Mouse (Mus musculus) neural tube, embryonic 11.5 days (tissue): ENCODE results near the gene Gm884. TPM values are rescaled to one million over a fixed set of nuclear protein-coding genes. Genes with fewer than 3 reads are reported as not detected.

Source experiments
- ATAC-seq: fragments of 200-750 bp; cut with Nextera tagmentation; 2 replicates; pipeline ENCODE4 v1.8.0; 2017; ENCODE audit warnings: moderate number of reproducible peaks, mild to moderate bottlenecking, moderate TSS enrichment, moderate library complexity; ENCODE audit not compliant: insufficient read depth, low FRiP score, low TSS enrichment
- DNase-seq: peaks from one replicate; pipeline ENCODE4 v3.0.0-alpha.2; 2015; ENCODE audit warnings: low spot score
- H3K27ac ChIP-seq: fragments of 300-500 bp; sonication (generic); 2 replicates; pipeline ENCODE4 v1.5.1; 2014; ENCODE audit warnings: low read depth, mild to moderate bottlenecking, low read length
- H3K27me3 ChIP-seq: fragments of 300-500 bp; sonication (generic); 2 replicates; pipeline ENCODE4 v1.6.1; 2014; ENCODE audit warnings: mild to moderate bottlenecking, low read length, mixed read lengths; ENCODE audit not compliant: control insufficient read depth, insufficient read depth
- H3K36me3 ChIP-seq: fragments of 300-500 bp; sonication (generic); 2 replicates; pipeline ENCODE4 v1.6.1; 2014; ENCODE audit warnings: mild to moderate bottlenecking, low read length, moderate library complexity, mixed read lengths; ENCODE audit not compliant: control insufficient read depth, insufficient read depth
- H3K4me1 ChIP-seq: fragments of 300-500 bp; sonication (generic); 2 replicates; pipeline ENCODE4 v1.6.1; 2014; ENCODE audit warnings: low read length, mixed read lengths; ENCODE audit not compliant: control insufficient read depth, insufficient read depth
- H3K4me2 ChIP-seq: fragments of 300-500 bp; sonication (generic); 2 replicates; pipeline ENCODE4 v1.6.1; 2014; ENCODE audit warnings: low read depth, mild to moderate bottlenecking, moderate library complexity
- H3K4me3 ChIP-seq: fragments of 300-500 bp; sonication (generic); 2 replicates; pipeline ENCODE4 v1.5.1; 2014; ENCODE audit warnings: low read depth, low read length
- H3K9ac ChIP-seq: fragments of 300-500 bp; sonication (generic); 2 replicates; pipeline ENCODE4 v1.6.1; 2014; ENCODE audit warnings: mild to moderate bottlenecking, low read length
- H3K9me3 ChIP-seq: fragments of 300-500 bp; sonication (generic); 2 replicates; pipeline ENCODE4 v1.6.1; 2016; ENCODE audit warnings: low read length; ENCODE audit not compliant: control insufficient read depth
- WGBS: fragments of 180-500 bp; shearing (Covaris S2); extraction: QIAGEN DNeasy Blood & Tissue Kit; methylation state at CpG from one replicate; pipeline ENCODE4 v1.1.7; 2014; 5-methylcytosine and 5-hydroxymethylcytosine counted together
- polyA plus RNA-seq: library from polyadenylated mRNA; unstranded; fragments of >200 nt; fragmentation: Nextera tagmentation; extraction: Ambion mirVana; gene quantifications from 2 replicates; pipeline ENCODE4 v1.2.1, GENCODE M21; 2014

Gm884 gene
- polyA plus RNA-seq: not detected in 2 replicates

DNA sequence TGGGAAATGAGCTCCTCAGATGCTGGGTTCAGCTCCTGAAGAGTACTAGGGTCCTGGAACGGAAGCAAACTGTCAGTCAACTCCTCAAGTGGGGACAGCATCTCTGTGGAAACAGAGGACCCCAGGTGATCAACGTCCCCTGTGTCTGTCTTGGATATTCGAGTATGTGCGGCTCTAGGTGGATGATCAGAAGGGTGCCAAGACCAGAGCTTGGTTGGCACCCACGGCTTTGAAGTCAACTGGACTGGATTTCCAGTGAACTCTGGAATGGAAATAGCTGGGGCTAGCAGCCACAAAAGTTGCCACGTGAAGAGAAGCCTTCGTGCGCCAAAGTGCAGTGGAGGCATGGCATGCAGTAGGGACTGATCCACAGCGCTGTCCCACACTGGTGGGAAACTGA, at the start of gene Gm884:
Gene Gm884 (minus strand): TSS at position 101 of the 400 bp plus-strand sequence.
- H3K4me3 ChIP-seq: no peak within 1 kb of the TSS
- H3K9ac ChIP-seq: no peak within 1 kb of the TSS
- ATAC-seq (no peak), DNase-seq (no peak)
- H3K36me3 ChIP-seq: no peaks in the 10 kb centered on the region
- 86% methylated on average over 9 of the region's 9 CpGs for WGBS
- H3K4me1 ChIP-seq: no peaks in the 10 kb centered on the region
- H3K27me3 ChIP-seq: no peaks in the 10 kb centered on the region
- no peaks in the 10 kb centered on the region for H3K9me3 ChIP-seq
- no peak within 1 kb of the TSS for H3K27ac ChIP-seq
- H3K4me2 ChIP-seq: no peak within 1 kb of the TSS

DNA sequence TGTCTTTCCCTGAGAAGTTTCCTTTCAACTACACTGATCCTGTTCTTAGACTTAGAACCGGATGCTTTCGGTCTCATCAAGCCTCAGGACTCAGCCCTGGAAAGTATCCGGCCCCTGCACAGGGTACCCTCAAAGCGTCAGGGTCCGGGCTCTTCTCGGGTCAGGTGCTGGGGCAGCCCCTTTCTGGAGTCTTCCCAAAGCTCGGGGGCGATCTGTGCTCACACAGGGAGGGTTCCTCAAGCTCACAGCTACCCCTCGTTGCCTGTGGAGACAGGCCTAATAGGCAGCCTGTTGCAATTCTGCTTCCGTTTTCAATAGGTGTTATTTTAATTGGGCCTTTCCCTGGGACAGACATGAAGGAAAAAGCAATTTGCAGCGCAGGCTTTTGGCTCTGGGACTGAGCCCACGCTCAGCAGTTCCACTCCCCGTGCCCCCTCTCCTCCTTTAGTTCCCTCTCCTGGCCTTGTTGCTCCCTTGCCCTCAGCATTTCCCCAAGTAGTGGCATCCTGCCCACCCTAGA, 46.0 kb upstream of the Gm884 start:
- Histone ChIP-seq H3K9ac (no peak overlapping the region), H3K27ac (no peak overlapping the region), H3K36me3 (no peaks in the 10 kb centered on the region), H3K9me3 (no peaks in the 10 kb centered on the region), H3K27me3 (no peaks in the 10 kb centered on the region), H3K4me3 (no peak overlapping the region), H3K4me1 (no peaks in the 10 kb centered on the region), H3K4me2 (no peak overlapping the region)
- no peak for ATAC-seq
- no peak for DNase-seq
- 65% methylated on average over 13 of the region's 13 CpGs for WGBS

DNA sequence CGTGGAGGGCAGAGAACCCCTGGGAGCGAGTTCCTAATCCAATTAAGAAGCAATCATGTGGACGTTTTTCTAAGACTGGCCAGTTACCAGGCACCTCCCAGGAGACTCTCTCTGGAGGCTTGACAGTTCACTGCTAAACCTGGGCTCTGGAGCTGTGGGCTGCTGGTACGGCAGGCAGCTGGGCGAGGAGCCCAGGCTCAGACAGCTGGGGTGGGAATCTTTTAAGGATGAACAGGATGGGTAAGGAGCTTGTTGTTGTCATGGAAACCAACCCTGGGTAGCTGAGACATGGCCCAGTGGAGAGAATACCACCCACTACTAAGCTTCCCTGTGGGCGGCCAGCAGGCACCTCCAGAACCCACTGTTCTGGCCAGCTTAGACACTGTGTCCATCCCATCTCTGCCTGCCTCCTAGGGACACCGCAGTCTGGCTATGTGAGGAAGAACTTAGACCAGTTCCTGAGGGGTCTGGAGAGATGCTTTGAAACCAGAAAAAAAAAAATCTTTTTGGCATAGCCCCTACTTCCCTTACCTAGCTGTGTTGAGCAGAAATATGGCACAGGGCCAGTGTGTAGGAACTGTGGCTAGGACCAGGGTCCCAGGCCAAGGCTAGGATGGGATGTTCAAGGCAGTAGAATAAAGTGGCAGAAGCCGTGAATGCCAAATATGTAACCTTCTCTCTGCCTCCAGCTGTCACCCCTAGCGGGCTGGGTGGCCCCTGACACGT, 45.4 kb upstream of the Gm884 start:
- no peak overlapping the region for H3K27ac ChIP-seq
- DNase-seq (no peak), ATAC-seq (no peak)
- no peaks in the 10 kb centered on the region for H3K27me3 ChIP-seq
- H3K9me3 ChIP-seq: no peaks in the 10 kb centered on the region
- H3K4me1 ChIP-seq: no peaks in the 10 kb centered on the region
- H3K9ac ChIP-seq: no peak overlapping the region
- WGBS: 42% methylated on average over 10 of the region's 10 CpGs
- no peaks in the 10 kb centered on the region for H3K36me3 ChIP-seq
- no peak overlapping the region for H3K4me3 ChIP-seq
- no peak overlapping the region for H3K4me2 ChIP-seq

DNA sequence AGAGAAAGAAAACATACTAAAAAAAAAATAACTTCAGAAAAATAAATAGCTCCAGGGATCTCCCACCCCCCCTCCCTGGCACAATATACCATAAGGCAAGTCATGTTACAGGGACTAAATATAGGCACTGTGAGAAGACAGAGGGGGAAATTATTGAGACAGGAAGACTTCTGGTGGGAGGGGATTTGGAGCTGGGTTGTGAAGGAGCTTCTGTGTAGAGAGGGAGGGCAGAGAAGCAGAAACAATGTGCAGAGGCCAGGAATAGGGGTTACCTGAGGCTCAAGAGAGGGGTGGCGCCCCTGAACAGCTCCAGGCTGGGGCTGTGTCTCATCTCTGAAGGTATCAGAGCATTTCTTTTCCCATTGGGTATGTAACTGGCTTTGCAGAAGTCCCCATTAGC, 44.8 kb upstream of the Gm884 start:
- WGBS: 60% methylated on average over 1 of the region's 1 CpGs
- DNase-seq (no peak), ATAC-seq (no peak)
- H3K9ac ChIP-seq: no peak overlapping the region
- H3K27ac ChIP-seq: no peak overlapping the region
- H3K36me3 ChIP-seq: no peaks in the 10 kb centered on the region
- H3K27me3 ChIP-seq: no peaks in the 10 kb centered on the region
- H3K9me3 ChIP-seq: no peaks in the 10 kb centered on the region
- no peak overlapping the region for H3K4me3 ChIP-seq
- H3K4me2 ChIP-seq: no peak overlapping the region
- H3K4me1 ChIP-seq: no peaks in the 10 kb centered on the region

DNA sequence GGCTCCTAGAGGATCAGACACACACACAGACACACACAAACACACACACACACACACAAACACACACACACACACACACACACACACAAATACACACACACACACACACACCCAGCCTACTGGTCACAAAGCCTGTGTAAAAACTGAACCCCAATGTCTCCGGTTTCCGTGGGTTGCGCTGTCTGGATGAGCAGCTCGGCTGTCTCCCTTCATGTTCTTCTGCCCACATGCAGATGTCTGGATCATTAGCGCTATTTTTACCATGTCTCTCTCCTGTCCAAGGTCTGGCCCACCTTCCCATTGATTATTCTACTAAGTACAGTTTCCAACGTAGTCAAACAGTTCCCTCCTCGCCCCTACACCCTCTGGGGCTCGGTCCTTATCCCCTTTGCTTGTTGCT, 42.2 kb upstream of the Gm884 start:
- no peak overlapping the region for H3K27ac ChIP-seq
- no peaks in the 10 kb centered on the region for H3K27me3 ChIP-seq
- H3K4me1 ChIP-seq: no peaks in the 10 kb centered on the region
- ATAC-seq (no peak), DNase-seq (no peak)
- no peaks in the 10 kb centered on the region for H3K36me3 ChIP-seq
- no peak overlapping the region for H3K4me2 ChIP-seq
- H3K9ac ChIP-seq: no peak overlapping the region
- H3K4me3 ChIP-seq: no peak overlapping the region
- WGBS: 90% methylated on average over 8 of the region's 8 CpGs
- no peaks in the 10 kb centered on the region for H3K9me3 ChIP-seq

DNA sequence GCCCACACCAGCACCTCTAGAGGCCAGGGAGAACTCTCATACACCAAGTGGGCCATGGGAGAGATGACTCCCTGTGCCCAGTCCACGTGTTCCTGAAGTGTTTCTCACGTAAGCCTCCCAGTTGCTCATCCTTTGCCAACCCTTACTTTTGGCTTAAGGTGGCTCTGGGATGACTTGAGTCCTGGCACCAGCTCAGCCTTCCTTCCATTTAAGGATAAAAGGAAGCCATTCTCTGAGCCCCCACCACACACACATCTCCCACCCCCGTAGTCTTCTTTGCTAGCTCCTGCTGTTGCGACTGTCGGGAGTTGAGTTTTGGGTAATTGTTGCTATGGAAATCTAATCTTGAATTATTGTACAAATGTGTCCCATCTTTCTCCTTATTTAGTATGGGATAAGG, 41.6 kb upstream of the Gm884 start:
- Histone ChIP-seq H3K9me3 (no peaks in the 10 kb centered on the region), H3K9ac (no peak overlapping the region), H3K27ac (no peak overlapping the region), H3K4me3 (no peak overlapping the region), H3K27me3 (no peaks in the 10 kb centered on the region), H3K36me3 (no peaks in the 10 kb centered on the region), H3K4me1 (no peaks in the 10 kb centered on the region), H3K4me2 (no peak overlapping the region)
- DNase-seq (no peak), ATAC-seq (no peak)
- WGBS: 86% methylated on average over 5 of the region's 5 CpGs

DNA sequence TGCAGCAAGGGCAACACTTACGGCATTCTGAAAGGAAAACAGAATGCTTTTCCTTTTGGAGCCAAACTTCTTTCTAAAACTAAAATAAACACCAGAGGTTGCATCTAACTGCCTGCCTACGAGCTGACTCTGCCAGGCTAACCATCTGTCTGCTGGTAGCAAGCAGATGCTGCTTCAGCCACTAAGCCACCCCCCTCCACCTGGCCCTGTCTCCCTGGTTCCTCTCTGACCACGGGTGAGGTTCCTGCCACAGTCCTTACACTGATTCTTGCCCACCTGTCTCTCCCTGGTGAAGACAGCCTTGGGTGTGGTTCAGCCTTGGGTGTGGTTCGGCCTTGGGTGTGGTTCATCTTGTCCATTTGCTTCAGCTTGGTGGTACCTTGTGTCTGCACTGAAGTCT, 40.9 kb upstream of the Gm884 start:
- Histone ChIP-seq H3K4me3 (no peak overlapping the region), H3K4me1 (no peaks in the 10 kb centered on the region), H3K9ac (no peak overlapping the region), H3K36me3 (no peaks in the 10 kb centered on the region), H3K4me2 (no peak overlapping the region), H3K27me3 (no peaks in the 10 kb centered on the region), H3K9me3 (no peaks in the 10 kb centered on the region), H3K27ac (no peak overlapping the region)
- 66% methylated on average over 4 of the region's 4 CpGs for WGBS
- no peak for ATAC-seq
- no peak for DNase-seq

DNA sequence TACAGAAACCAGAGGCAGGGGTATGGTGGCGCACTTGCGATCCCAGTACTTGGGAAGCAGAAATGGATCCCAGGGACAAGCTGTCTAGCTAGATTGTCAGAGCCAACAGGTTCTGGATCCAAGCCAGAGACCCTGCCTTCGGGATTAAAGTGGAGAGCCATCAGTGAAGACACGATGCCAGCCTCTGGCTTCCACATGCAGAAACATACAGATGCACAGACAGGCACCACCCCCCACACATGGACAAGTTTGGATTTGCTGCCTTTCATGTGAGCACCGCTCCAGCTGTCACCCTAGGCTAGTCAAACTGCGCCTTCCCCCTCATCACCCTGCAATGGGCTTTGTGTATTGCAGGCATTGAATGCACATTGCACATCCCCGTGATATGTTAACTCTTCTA, 37.2 kb upstream of the Gm884 start:
- DNase-seq (no peak), ATAC-seq (no peak)
- Histone ChIP-seq H3K9me3 (no peaks in the 10 kb centered on the region), H3K9ac (no peak overlapping the region), H3K27ac (no peak overlapping the region), H3K36me3 (no peaks in the 10 kb centered on the region), H3K4me3 (no peak overlapping the region), H3K27me3 (peaks cover 5% of the 10 kb centered on the region; the same call in 1 of the 2 replicates), H3K4me1 (no peaks in the 10 kb centered on the region), H3K4me2 (no peak overlapping the region)
- WGBS: 89% methylated on average over 7 of the region's 7 CpGs

DNA sequence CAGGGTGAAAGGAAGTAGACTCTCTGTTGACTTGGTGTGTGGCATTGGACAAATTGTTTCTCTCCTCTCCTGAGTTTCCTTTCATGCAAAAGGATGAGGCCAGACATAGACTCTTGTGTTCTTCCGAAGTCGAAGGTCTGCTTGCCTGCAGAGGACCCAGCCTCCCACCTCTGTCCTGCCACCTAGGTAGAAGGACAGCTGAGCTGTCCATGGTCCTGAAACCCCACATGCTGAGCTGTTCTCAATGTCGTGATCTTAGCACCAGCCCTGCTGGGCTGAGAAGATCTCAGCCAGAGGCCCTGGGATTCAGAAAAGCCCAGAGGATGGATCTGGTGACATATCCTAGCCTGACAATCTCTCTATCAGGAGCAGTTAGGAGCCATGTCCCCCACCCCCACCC, 35.6 kb upstream of the Gm884 start:
- H3K27me3 ChIP-seq: peaks cover 20% of the 10 kb centered on the region
- no peak overlapping the region for H3K27ac ChIP-seq
- no peak overlapping the region for H3K9ac ChIP-seq
- WGBS: 11% methylated on average over 3 of the region's 3 CpGs
- no peak for ATAC-seq
- no peak overlapping the region for H3K4me3 ChIP-seq
- no peaks in the 10 kb centered on the region for H3K36me3 ChIP-seq
- no peaks in the 10 kb centered on the region for H3K4me1 ChIP-seq
- DNase-seq: peak; percentile 46
- no peaks in the 10 kb centered on the region for H3K9me3 ChIP-seq
- H3K4me2 ChIP-seq: no peak overlapping the region
